ENCODE assay signal across 19 mouse cellular contexts in the genomic region with DNA sequence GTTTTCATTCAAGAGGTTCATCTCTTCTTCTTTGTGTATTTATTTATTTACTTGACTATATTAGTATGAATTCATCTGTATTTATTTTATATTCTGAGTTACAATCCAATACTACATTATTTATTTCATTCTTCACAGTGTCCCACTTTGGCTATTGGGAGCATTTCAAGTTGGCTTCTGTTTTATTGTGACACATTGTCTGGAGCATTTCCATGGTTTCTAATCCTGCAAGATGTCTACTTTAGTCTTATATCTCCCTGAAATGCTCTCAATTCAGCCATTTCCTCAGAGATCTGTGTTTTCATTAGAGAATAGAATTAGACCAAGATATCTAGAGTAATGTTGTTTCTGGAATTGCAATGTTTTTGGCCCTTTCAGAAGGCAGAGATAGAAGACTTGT.
DNase-seq lines count a peak whose midpoint lies in the region; ATAC-seq and TF ChIP-seq lines count a peak whose summit lies in the region.
"Had no signal": no experiment of that assay in that cellular context is flagged by ENCODE, and none has a peak within 500 bp of the region (broad histone marks: within the 10 kb centered on the region; RNA-seq: fewer than 3 reads in every experiment).

No protein-coding gene starts in this region.

- H3K36me3 ChIP-seq in liver, postnatal 0 days (replicated peaks; ENCODE audit: insufficient read depth, low read length), result no peaks in the 10 kb centered on the region
- H3K36me3 ChIP-seq: embryonic facial prominence, embryonic 10.5 days; heart, embryonic 12.5 days; hindbrain, embryonic 10.5 days; intestine, embryonic 15.5 days had no signal

- ATAC-seq in frontal cortex, adult (ENCODE audit: low TSS enrichment), result peak; percentile 70
- ATAC-seq in liver, postnatal 0 days, result no peak
- ATAC-seq: activated CD4-positive, CD25-positive, alpha-beta regulatory T cell, adult 4 months; forebrain, embryonic 14.5 days; intestine, embryonic 15.5 days; Patski had no signal

- no peak overlapping the region for H3K27ac ChIP-seq in liver, postnatal 0 days (ENCODE audit: low read depth)
- H3K27ac ChIP-seq: embryonic facial prominence, embryonic 10.5 days; hindbrain, embryonic 10.5 days; hindbrain, embryonic 14.5 days; intestine, embryonic 15.5 days had no signal

- no peak for DNase-seq in frontal cortex, postnatal 25 days (ENCODE audit: low spot score in 2 of 2)
- DNase-seq in cerebellum, adult 18-20 months, result peak; percentile 20 to 31
- peak; percentile 62 to 74 for DNase-seq in cerebellum, postnatal 10 days
- DNase-seq in liver, postnatal 0 days, result no peak
- DNase-seq in layer of hippocampus, postnatal 10 days (ENCODE audit: low spot score in 2 of 2), result no peak
- DNase-seq: adrenal gland, adult 8-10 months; adrenal gland, postnatal 36 days; gastrocnemius, postnatal 14 days; kidney, adult 18-20 months had no signal

- TF ChIP-seq CTCF in liver, postnatal 0 days (IDR thresholded peaks at IDR 0.05; ENCODE audit: low read depth), result no peak

- no peak overlapping the region for H3K4me3 ChIP-seq in liver, postnatal 0 days (ENCODE audit: low read depth, low read length)
- H3K4me3 ChIP-seq: embryonic facial prominence, embryonic 10.5 days; heart, embryonic 12.5 days; hindbrain, embryonic 10.5 days; intestine, embryonic 15.5 days had no signal

- no peak for TF ChIP-seq EP300 in liver, postnatal 0 days (IDR thresholded peaks at IDR 0.05; ENCODE audit: low read depth)

- H3K9me3 ChIP-seq in liver, postnatal 0 days (ENCODE audit: low read length), result no peaks in the 10 kb centered on the region
- H3K9me3 ChIP-seq: embryonic facial prominence, embryonic 10.5 days; hindbrain, embryonic 10.5 days; intestine, embryonic 15.5 days had no signal

- no peaks in the 10 kb centered on the region for H3K27me3 ChIP-seq in liver, postnatal 0 days (ENCODE audit: insufficient read depth, low read length)
- H3K27me3 ChIP-seq: CH12.LX; heart, embryonic 12.5 days; intestine, embryonic 15.5 days; Patski had no signal

- no peaks in the 10 kb centered on the region for H3K4me1 ChIP-seq in liver, postnatal 0 days (ENCODE audit: insufficient read depth)
- H3K4me1 ChIP-seq: embryonic facial prominence, embryonic 10.5 days; heart, embryonic 12.5 days; hindbrain, embryonic 10.5 days; intestine, embryonic 15.5 days had no signal

- no peak overlapping the region for H3K9ac ChIP-seq in liver, postnatal 0 days (replicated peaks)
- H3K9ac ChIP-seq: heart, embryonic 12.5 days; hindbrain, embryonic 14.5 days; intestine, embryonic 15.5 days had no signal

- H3K4me2 ChIP-seq in liver, postnatal 0 days (ENCODE audit: low read depth, low read length), result no peak overlapping the region
- H3K4me2 ChIP-seq: heart, embryonic 12.5 days; hindbrain, embryonic 14.5 days; intestine, embryonic 15.5 days had no signal

Comparison
In these comparisons a context has a peak if more than half of its experiments do, and no peak if none do; other contexts are left out.
1. DNase-seq: peak in cerebellum, adult 18-20 months (2 of 2) and cerebellum, postnatal 10 days (2 of 2); none in frontal cortex, postnatal 25 days (0 of 2), liver, postnatal 0 days (single experiment) and layer of hippocampus, postnatal 10 days (0 of 2).